Mouse (Mus musculus) hindbrain, embryonic 13.5 days (tissue): ENCODE results near the gene Slco1a6. TPM values are rescaled to one million over a fixed set of nuclear protein-coding genes. Genes with fewer than 3 reads are reported as not detected.
A peak's percentile ranks its signal among the peaks of the same experiment; 100 is the strongest.
"Not testable (repeated sequence)": the region's sequence is repeated elsewhere in the genome, so short reads cannot be mapped to it uniquely, and the experiment has no call there.

ENCODE experiments used
- ATAC-seq: fragments of 200-750 bp; cut with Nextera tagmentation; 2 replicates; pipeline ENCODE4 v1.8.0; 2017; ENCODE audit warnings: moderate TSS enrichment; ENCODE audit not compliant: low FRiP score
- H3K27ac ChIP-seq: fragments of 300-500 bp; sonication (generic); 2 replicates; pipeline ENCODE4 v1.5.1; 2015; ENCODE audit warnings: inconsistent platforms, mild to moderate bottlenecking, moderate library complexity
- H3K27me3 ChIP-seq: fragments of 300-500 bp; sonication (generic); 2 replicates; pipeline ENCODE4 v1.6.1; 2015; ENCODE audit warnings: mild to moderate bottlenecking, inconsistent platforms
- H3K36me3 ChIP-seq: fragments of 300-500 bp; sonication (generic); 2 replicates; pipeline ENCODE4 v1.6.1; 2015; ENCODE audit warnings: mild to moderate bottlenecking, inconsistent platforms
- H3K4me1 ChIP-seq: fragments of 300-500 bp; sonication (generic); replicated peaks from 2 replicates; pipeline ENCODE4 v1.6.1; 2015; ENCODE audit warnings: inconsistent platforms
- H3K4me2 ChIP-seq: fragments of 300-500 bp; sonication (generic); 2 replicates; pipeline ENCODE4 v1.6.1; 2015; ENCODE audit warnings: inconsistent platforms, mild to moderate bottlenecking, moderate library complexity
- H3K4me3 ChIP-seq: fragments of 300-500 bp; sonication (generic); 2 replicates; pipeline ENCODE4 v1.5.1; 2015; ENCODE audit warnings: mild to moderate bottlenecking, inconsistent platforms
- H3K9ac ChIP-seq: fragments of 300-500 bp; sonication (generic); 2 replicates; pipeline ENCODE4 v1.6.1; 2015; ENCODE audit warnings: mild to moderate bottlenecking, inconsistent platforms
- H3K9me3 ChIP-seq: fragments of 300-500 bp; sonication (generic); 2 replicates; pipeline ENCODE4 v1.6.1; 2016; ENCODE audit warnings: inconsistent platforms
- WGBS: fragments of 180-500 bp; shearing (Covaris S2); methylation state at CpG from one replicate; pipeline ENCODE4 v1.1.7; 2015; 5-methylcytosine and 5-hydroxymethylcytosine counted together
- polyA plus RNA-seq: library from polyadenylated mRNA; unstranded; fragments of >200 nt; fragmentation: Nextera tagmentation; extraction: Ambion mirVana; gene quantifications from 2 replicates; pipeline ENCODE4 v1.2.1, GENCODE M21; 2015

Gene Slco1a6
- polyA plus RNA-seq, 1 experiment from 2014 or later: 0.64 TPM

- Histone ChIP-seq H3K4me3 (no peak overlapping the region), H3K9ac (no peak overlapping the region), H3K36me3 (no peaks in the 10 kb centered on the region), H3K4me2 (no peak overlapping the region), H3K27me3 (no peaks in the 10 kb centered on the region), H3K9me3 (no peaks in the 10 kb centered on the region), H3K27ac (no peak overlapping the region), H3K4me1 (no peaks in the 10 kb centered on the region)
- ATAC-seq: no peak
- WGBS: 88% methylated on average over 2 of the region's 2 CpGs
Observed at GRCm38 (mm10) chr6:142161171-142161570, 47.1 kb downstream of the Slco1a6 start.

- H3K4me1 ChIP-seq, H3K9ac ChIP-seq, H3K27me3 ChIP-seq, H3K36me3 ChIP-seq, H3K9me3 ChIP-seq, H3K27ac ChIP-seq, ATAC-seq, H3K4me2 ChIP-seq, H3K4me3 ChIP-seq: not testable (repeated sequence)
- WGBS: 87% methylated on average over 5 of the region's 10 CpGs
Observed at GRCm38 (mm10) chr6:142154081-142154480, 54.2 kb downstream of the Slco1a6 start.

- no peaks in the 10 kb centered on the region for H3K36me3 ChIP-seq
- no peaks in the 10 kb centered on the region for H3K4me1 ChIP-seq
- H3K9me3 ChIP-seq: no peaks in the 10 kb centered on the region
- no peak for ATAC-seq
- H3K9ac ChIP-seq: no peak overlapping the region
- no peak overlapping the region for H3K4me3 ChIP-seq
- no peaks in the 10 kb centered on the region for H3K27me3 ChIP-seq
- H3K4me2 ChIP-seq: no peak overlapping the region
- 98% methylated on average over 1 of the region's 1 CpGs for WGBS
- H3K27ac ChIP-seq: no peak overlapping the region
Observed at GRCm38 (mm10) chr6:142148371-142148770, 60.0 kb downstream of the Slco1a6 start.

DNA sequence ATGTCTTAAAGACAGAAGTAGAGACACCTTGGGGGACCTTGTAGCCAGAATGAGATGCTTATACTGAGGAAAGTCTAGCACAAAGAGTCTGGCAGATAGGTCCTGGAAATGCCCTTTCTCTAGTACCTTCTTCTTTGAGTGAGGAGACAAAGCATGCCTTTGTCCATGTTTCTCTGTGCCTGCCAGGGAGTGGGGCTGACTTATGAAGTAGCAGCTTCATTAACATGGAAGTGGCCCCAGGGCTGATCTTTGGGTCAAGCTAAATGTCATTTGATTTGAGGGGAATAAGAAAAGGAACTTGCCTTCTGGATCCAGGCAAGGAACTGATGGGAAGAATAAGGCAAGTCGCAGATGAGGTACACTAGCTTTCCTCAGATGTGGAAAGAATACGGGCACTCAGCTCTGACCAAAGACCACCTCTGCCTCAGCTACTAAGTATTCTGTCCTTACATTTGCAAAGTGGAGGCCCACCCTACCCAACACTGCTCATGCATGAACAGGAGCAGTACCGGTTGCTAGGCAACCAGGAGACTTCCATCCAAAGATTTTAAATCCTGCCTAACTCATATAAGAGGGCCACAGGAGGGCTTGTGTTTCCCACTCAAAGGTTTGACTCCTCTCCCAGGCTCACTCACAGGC is 96.5 kb downstream of the Slco1a6 start:
- H3K9me3 ChIP-seq: no peaks in the 10 kb centered on the region
- no peak overlapping the region for H3K4me2 ChIP-seq
- H3K27ac ChIP-seq: peak overlapping the region; percentile 2; the same call in 1 of the 2 replicates
- no peaks in the 10 kb centered on the region for H3K36me3 ChIP-seq
- no peaks in the 10 kb centered on the region for H3K27me3 ChIP-seq
- peaks cover 9% of the 10 kb centered on the region for H3K4me1 ChIP-seq
- peak; percentile 94 for ATAC-seq
- 37% methylated on average over 3 of the region's 3 CpGs for WGBS
- H3K9ac ChIP-seq: no peak overlapping the region
- H3K4me3 ChIP-seq: no peak overlapping the region

GRCm38 (mm10) chr6:142091126-142091525 is 117.2 kb downstream of the Slco1a6 start:
- H3K36me3 ChIP-seq: no peaks in the 10 kb centered on the region
- no peaks in the 10 kb centered on the region for H3K9me3 ChIP-seq
- H3K27ac ChIP-seq: no peak overlapping the region
- H3K4me3 ChIP-seq: no peak overlapping the region
- WGBS: 93% methylated on average over 3 of the region's 3 CpGs
- no peak overlapping the region for H3K9ac ChIP-seq
- ATAC-seq: no peak
- no peak overlapping the region for H3K4me2 ChIP-seq
- H3K4me1 ChIP-seq: no peaks in the 10 kb centered on the region
- no peaks in the 10 kb centered on the region for H3K27me3 ChIP-seq

DNA sequence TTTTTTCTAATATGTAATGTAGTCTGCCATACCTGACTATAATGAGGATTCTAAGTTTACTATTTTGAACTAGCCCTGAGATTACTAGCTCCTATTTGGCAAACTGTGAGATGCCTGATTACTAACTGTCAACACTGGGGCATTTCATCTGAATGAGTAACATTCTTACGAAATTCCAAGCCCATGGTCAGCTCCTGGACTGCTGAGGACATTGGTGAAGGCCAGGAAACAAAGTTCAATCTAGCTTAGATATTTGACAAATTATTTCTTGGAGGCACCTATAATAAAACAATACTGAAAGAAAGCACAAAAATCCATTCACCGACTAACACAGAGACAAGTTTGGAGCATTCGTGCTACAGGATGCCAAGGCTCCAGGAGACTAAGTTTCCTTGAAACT is 150.0 kb downstream of the Slco1a6 start:
- not testable (repeated sequence) for H3K4me3 ChIP-seq, H3K9me3 ChIP-seq, H3K4me1 ChIP-seq, H3K27me3 ChIP-seq, H3K36me3 ChIP-seq, H3K27ac ChIP-seq, ATAC-seq, H3K4me2 ChIP-seq, H3K9ac ChIP-seq
- 91% methylated on average over 3 of the region's 3 CpGs for WGBS

DNA sequence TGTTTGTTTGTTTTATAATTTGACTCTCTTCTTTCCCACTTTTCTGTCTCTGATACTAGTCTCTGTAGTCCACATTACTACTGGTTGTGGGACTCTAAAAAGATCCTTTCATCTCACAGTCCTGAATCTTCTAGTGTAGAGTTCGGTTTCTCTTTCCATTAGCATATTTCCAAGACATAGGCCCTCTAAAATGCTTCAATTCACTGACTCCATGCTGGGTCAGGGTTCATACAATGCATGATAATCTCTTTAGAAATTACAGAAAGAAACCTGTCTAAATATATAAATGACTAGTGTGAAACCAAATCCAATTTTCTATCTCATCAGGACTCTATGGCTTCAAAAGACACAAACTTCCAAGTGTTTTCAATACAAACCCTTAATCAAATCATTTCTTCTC is 160.6 kb downstream of the Slco1a6 start:
- H3K4me1 ChIP-seq: no peaks in the 10 kb centered on the region
- no peaks in the 10 kb centered on the region for H3K36me3 ChIP-seq
- WGBS: 55% methylated on average over 1 of the region's 1 CpGs
- no peak overlapping the region for H3K27ac ChIP-seq
- no peak for ATAC-seq
- H3K4me3 ChIP-seq: no peak overlapping the region
- H3K4me2 ChIP-seq: no peak overlapping the region
- H3K9ac ChIP-seq: no peak overlapping the region
- H3K9me3 ChIP-seq: no peaks in the 10 kb centered on the region
- H3K27me3 ChIP-seq: no peaks in the 10 kb centered on the region

- Histone ChIP-seq H3K4me2 (no peak overlapping the region), H3K4me1 (no peaks in the 10 kb centered on the region), H3K36me3 (no peaks in the 10 kb centered on the region), H3K27me3 (no peaks in the 10 kb centered on the region), H3K9ac (no peak overlapping the region), H3K4me3 (no peak overlapping the region), H3K27ac (no peak overlapping the region), H3K9me3 (no peaks in the 10 kb centered on the region)
- no peak for ATAC-seq
- 94% methylated on average over 2 of the region's 2 CpGs for WGBS
Observed at GRCm38 (mm10) chr6:142045746-142046145, 162.6 kb downstream of the Slco1a6 start.

GRCm38 (mm10) chr6:142041896-142042295 is 166.4 kb downstream of the Slco1a6 start:
- no peak overlapping the region for H3K27ac ChIP-seq
- no peak overlapping the region for H3K4me2 ChIP-seq
- H3K9ac ChIP-seq: no peak overlapping the region
- no peak overlapping the region for H3K4me3 ChIP-seq
- no peaks in the 10 kb centered on the region for H3K9me3 ChIP-seq
- ATAC-seq: no peak
- H3K27me3 ChIP-seq: no peaks in the 10 kb centered on the region
- 94% methylated on average over 3 of the region's 3 CpGs for whole genome bisulfite sequencing
- no peaks in the 10 kb centered on the region for H3K36me3 ChIP-seq
- H3K4me1 ChIP-seq: no peaks in the 10 kb centered on the region

GRCm38 (mm10) chr6:142040306-142041175 is 167.8 kb downstream of the Slco1a6 start:
- no peak overlapping the region for H3K27ac ChIP-seq
- H3K4me2 ChIP-seq: no peak overlapping the region
- no peak overlapping the region for H3K4me3 ChIP-seq
- no peaks in the 10 kb centered on the region for H3K36me3 ChIP-seq
- no peaks in the 10 kb centered on the region for H3K4me1 ChIP-seq
- WGBS: 43% methylated on average over 16 of the region's 16 CpGs
- ATAC-seq: peak; percentile 78
- H3K9ac ChIP-seq: no peak overlapping the region
- H3K27me3 ChIP-seq: no peaks in the 10 kb centered on the region
- H3K9me3 ChIP-seq: no peaks in the 10 kb centered on the region

- Histone ChIP-seq H3K36me3 (no peaks in the 10 kb centered on the region), H3K4me1 (no peaks in the 10 kb centered on the region), H3K4me2 (no peak overlapping the region), H3K27me3 (no peaks in the 10 kb centered on the region), H3K9ac (no peak overlapping the region), H3K9me3 (no peaks in the 10 kb centered on the region), H3K4me3 (no peak overlapping the region), H3K27ac (no peak overlapping the region)
- no peak for ATAC-seq
- 85% methylated on average over 2 of the region's 2 CpGs for WGBS
Observed at GRCm38 (mm10) chr6:142035771-142036170, 172.6 kb downstream of the Slco1a6 start.
